ENCODE assay signal across 16 mouse cellular contexts in genomic region chr14:79879333-79880035, GRCm38 (mm10).
DNase-seq lines count a peak whose midpoint lies in the region; ATAC-seq lines count a peak whose summit lies in the region.
"Had no signal": no experiment of that assay in that cellular context is flagged by ENCODE, and none has a peak within 500 bp of the region (broad histone marks: within the 10 kb centered on the region; RNA-seq: fewer than 3 reads in every experiment).

No protein-coding gene starts in this region.

- peak; percentile 10 to 42 for DNase-seq in left cerebral cortex, postnatal 25 days (ENCODE audit: low spot score in 2 of 2)
- DNase-seq in left cerebral cortex, postnatal 36 days (ENCODE audit: low spot score in 2 of 2): no peak
- no peak for DNase-seq in midbrain, embryonic 10.5 days (ENCODE audit: low spot score)
- no peak for DNase-seq in layer of hippocampus, adult 9-11 months
- DNase-seq in layer of hippocampus, adult 9-10 months (ENCODE audit: low spot score): no peak
- DNase-seq: cerebellum, adult 9-10 months; gastrocnemius, postnatal 25 days; heart, postnatal 14 days; kidney, adult 11 months; thymus, postnatal 25 days had no signal

- H3K9ac ChIP-seq in forebrain, embryonic 15.5 days (replicated peaks): no peak overlapping the region
- no peak overlapping the region for H3K9ac ChIP-seq in neural tube, embryonic 15.5 days (replicated peaks)
- H3K9ac ChIP-seq in kidney, embryonic 16.5 days (replicated peaks; ENCODE audit: low read length): no peak overlapping the region
- H3K9ac ChIP-seq: stomach, embryonic 15.5 days had no signal

- H3K36me3 ChIP-seq in forebrain, embryonic 15.5 days: no peaks in the 10 kb centered on the region
- H3K36me3 ChIP-seq in midbrain, embryonic 10.5 days: no peaks in the 10 kb centered on the region
- no peaks in the 10 kb centered on the region for H3K36me3 ChIP-seq in neural tube, embryonic 15.5 days
- H3K36me3 ChIP-seq in kidney, embryonic 16.5 days (ENCODE audit: insufficient read depth, low read length): no peaks in the 10 kb centered on the region
- H3K36me3 ChIP-seq: embryonic facial prominence, embryonic 10.5 days; stomach, embryonic 15.5 days had no signal

- no peaks in the 10 kb centered on the region for H3K27me3 ChIP-seq in forebrain, embryonic 15.5 days
- H3K27me3 ChIP-seq in midbrain, embryonic 10.5 days (ENCODE audit: low read depth, poor library complexity, severe bottlenecking): peaks cover 61% of the 10 kb centered on the region
- peaks cover 8% of the 10 kb centered on the region; the same call in 1 of the 2 replicates for H3K27me3 ChIP-seq in neural tube, embryonic 15.5 days (replicated peaks)
- H3K27me3 ChIP-seq in kidney, embryonic 16.5 days (ENCODE audit: insufficient read depth, low read length): 0 out of 2 replicates have a peak, but pooled peaks cover 2% of the 10 kb centered on the region
- H3K27me3 ChIP-seq: stomach, embryonic 15.5 days had no signal

- intact Hi-C loops in left cerebral cortex, postnatal 25 days (cut with DNase I): no loop called here
- intact Hi-C loops in left cerebral cortex, postnatal 36 days (cut with DNase I): no loop called here

- ATAC-seq in forebrain, embryonic 15.5 days (replicated peaks): peak; percentile 80
- ATAC-seq in neural tube, embryonic 15.5 days (ENCODE audit: low FRiP score): peak; percentile 36; the same call in 1 of the 2 replicates
- no peak for ATAC-seq in kidney, embryonic 16.5 days (ENCODE audit: low FRiP score, low TSS enrichment)

- H3K4me1 ChIP-seq in forebrain, embryonic 15.5 days: peaks cover 34% of the 10 kb centered on the region
- H3K4me1 ChIP-seq in midbrain, embryonic 10.5 days: peaks cover 57% of the 10 kb centered on the region
- H3K4me1 ChIP-seq in neural tube, embryonic 15.5 days: peaks cover 40% of the 10 kb centered on the region
- H3K4me1 ChIP-seq in kidney, embryonic 16.5 days (ENCODE audit: insufficient read depth, low read length): peaks cover 10% of the 10 kb centered on the region; the same call in 1 of the 2 replicates
- H3K4me1 ChIP-seq: stomach, embryonic 15.5 days had no signal

- H3K27ac ChIP-seq in forebrain, embryonic 15.5 days (replicated peaks): peak overlapping the region; percentile 69
- H3K27ac ChIP-seq in midbrain, embryonic 10.5 days (replicated peaks): 0 out of 2 replicates have a peak overlapping the region, but pooled peaks have one; percentile 29
- peak overlapping the region; percentile 73 for H3K27ac ChIP-seq in neural tube, embryonic 15.5 days (replicated peaks)
- no peak overlapping the region for H3K27ac ChIP-seq in kidney, embryonic 16.5 days (ENCODE audit: low read length)
- H3K27ac ChIP-seq: embryonic facial prominence, embryonic 10.5 days; macrophage; stomach, embryonic 15.5 days had no signal

- H3K4me3 ChIP-seq in forebrain, embryonic 15.5 days: no peak overlapping the region
- H3K4me3 ChIP-seq in midbrain, embryonic 10.5 days: no peak overlapping the region
- no peak overlapping the region for H3K4me3 ChIP-seq in neural tube, embryonic 15.5 days (replicated peaks)
- no peak overlapping the region for H3K4me3 ChIP-seq in kidney, embryonic 16.5 days (ENCODE audit: low read length)
- H3K4me3 ChIP-seq: embryonic facial prominence, embryonic 10.5 days; stomach, embryonic 15.5 days had no signal

- H3K9me3 ChIP-seq in forebrain, embryonic 15.5 days: no peaks in the 10 kb centered on the region
- H3K9me3 ChIP-seq in midbrain, embryonic 10.5 days (replicated peaks): no peaks in the 10 kb centered on the region
- no peaks in the 10 kb centered on the region for H3K9me3 ChIP-seq in neural tube, embryonic 15.5 days (replicated peaks)
- no peaks in the 10 kb centered on the region for H3K9me3 ChIP-seq in kidney, embryonic 16.5 days (ENCODE audit: low read length)
- H3K9me3 ChIP-seq: embryonic facial prominence, embryonic 10.5 days; stomach, embryonic 15.5 days had no signal

- H3K4me2 ChIP-seq in forebrain, embryonic 15.5 days (replicated peaks): peak overlapping the region; percentile 5; the same call in 1 of the 2 replicates
- H3K4me2 ChIP-seq in neural tube, embryonic 15.5 days: peak overlapping the region; percentile 19; the same call in 1 of the 2 replicates
- no peak overlapping the region for H3K4me2 ChIP-seq in kidney, embryonic 16.5 days (replicated peaks; ENCODE audit: low read depth, low read length)
- H3K4me2 ChIP-seq: stomach, embryonic 15.5 days had no signal

- WGBS in forebrain, embryonic 15.5 days: 13% methylated on average over 11 of the region's 11 CpGs
- 73% methylated on average over 11 of the region's 11 CpGs for WGBS in midbrain, embryonic 10.5 days
- WGBS in neural tube, embryonic 15.5 days: 27% methylated on average over 11 of the region's 11 CpGs
- 68% methylated on average over 11 of the region's 11 CpGs for WGBS in kidney, embryonic 16.5 days

Comparison
In these comparisons a context has a peak if more than half of its experiments do, and no peak if none do; other contexts are left out.
1. DNase-seq: peak in left cerebral cortex, postnatal 25 days (2 of 2); none in left cerebral cortex, postnatal 36 days (0 of 2), midbrain, embryonic 10.5 days (single experiment), layer of hippocampus, adult 9-11 months (single experiment) and layer of hippocampus, adult 9-10 months (single experiment).